Mouse (Mus musculus) T-helper 2 cell (primary cell): ENCODE measurements around the gene Zdhhc16.
"Not testable (repeated sequence)": the region's sequence is repeated elsewhere in the genome, so short reads cannot be mapped to it uniquely, and the experiment has no call there.

ENCODE experiments used
- in situ Hi-C: fragments of 300-600 bp; cut with MboI, MseI; formaldehyde crosslinking; loops from one replicate; pipeline ENCODE4 v1.15.1; 2025; ENCODE audit warnings: high pct_unique_total_duplicates

The Zdhhc16 gene

DNA sequence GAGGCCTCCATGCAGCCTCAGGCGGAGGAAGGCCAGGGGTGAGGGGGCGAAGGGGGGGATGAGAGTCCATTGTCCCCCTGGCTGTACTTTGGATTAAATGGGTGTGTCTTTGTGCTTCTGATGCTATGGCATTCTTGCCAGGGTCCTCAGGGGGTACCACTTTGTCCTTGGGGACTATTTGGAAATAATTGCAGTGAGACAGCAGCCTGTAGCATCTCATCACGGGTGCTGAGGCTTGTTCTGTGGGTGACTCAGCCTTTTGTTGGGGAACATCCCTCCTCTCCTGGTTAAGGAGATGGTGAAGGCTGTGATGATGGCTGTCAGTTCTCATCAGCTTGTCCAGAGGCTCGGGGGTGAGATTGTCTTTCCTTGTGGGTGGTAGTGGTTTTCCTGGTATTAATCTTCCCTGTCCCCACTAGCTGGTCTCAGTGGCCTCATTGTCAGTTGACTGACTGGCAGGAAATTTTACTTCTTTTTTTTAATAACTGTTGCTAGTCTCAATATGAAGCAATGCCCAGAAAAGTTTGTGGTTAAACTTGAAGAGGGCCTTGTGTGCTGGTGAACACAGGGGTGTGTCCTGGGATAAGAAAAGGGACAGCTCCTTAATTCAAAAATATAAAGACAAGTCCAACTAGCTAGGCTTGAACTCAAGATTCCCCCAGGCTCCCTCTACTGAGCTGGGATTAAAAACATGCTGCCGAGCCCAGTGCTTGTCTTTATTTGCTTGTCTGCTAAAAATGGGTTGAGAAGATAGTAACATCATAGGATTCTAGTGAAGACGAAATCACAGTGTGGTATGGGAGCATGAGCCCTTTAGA is 19.3 kb upstream of the Zdhhc16 start:
- in situ Hi-C loops, result no loop called here

DNA sequence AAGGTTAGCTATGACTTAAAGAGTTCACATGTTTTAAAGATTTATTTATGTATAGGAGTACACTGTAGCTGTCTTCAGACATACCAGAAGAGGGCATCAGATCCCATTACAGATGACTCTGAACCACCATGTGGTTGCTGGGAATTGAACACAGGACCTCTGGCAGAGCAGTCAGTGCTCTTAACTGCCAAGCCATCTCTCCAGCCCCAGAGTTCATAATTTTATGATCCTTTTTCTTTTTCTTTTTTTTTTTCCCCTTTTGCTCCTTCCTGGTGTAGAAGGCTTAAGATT is 18.7 kb upstream of the Zdhhc16 start:
- in situ Hi-C loops, result not testable (repeated sequence)

GRCm38 (mm10) chr19:41915294-41915693 is 18.0 kb upstream of the Zdhhc16 start:
- in situ Hi-C loops, result no loop called here

GRCm38 (mm10) chr19:41916853-41917252 is 16.4 kb upstream of the Zdhhc16 start:
- in situ Hi-C loops, result no loop called here

DNA sequence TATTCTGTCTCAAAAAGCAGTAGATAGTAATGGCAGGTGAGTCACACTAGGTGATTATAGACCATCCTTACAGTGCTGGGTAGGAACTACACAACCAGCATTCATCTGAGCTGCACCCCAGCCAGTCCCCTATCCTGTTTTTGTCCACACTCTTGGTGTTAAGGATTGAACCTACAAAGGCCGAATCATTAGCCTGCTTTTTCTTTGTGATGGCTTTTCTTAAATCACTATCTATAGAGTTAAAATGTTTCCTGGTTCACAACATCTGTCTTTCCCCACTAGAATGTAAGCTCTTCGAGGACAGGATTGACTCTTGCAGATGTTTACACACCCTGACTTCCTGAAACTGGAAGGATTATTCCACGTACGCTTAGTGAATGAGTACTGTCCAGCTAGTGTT is 13.8 kb upstream of the Zdhhc16 start:
- in situ Hi-C loops, result no loop called here

GRCm38 (mm10) chr19:41920412-41921067 is 12.7 kb upstream of the Zdhhc16 start:
- in situ Hi-C loops, result no loop called here

DNA sequence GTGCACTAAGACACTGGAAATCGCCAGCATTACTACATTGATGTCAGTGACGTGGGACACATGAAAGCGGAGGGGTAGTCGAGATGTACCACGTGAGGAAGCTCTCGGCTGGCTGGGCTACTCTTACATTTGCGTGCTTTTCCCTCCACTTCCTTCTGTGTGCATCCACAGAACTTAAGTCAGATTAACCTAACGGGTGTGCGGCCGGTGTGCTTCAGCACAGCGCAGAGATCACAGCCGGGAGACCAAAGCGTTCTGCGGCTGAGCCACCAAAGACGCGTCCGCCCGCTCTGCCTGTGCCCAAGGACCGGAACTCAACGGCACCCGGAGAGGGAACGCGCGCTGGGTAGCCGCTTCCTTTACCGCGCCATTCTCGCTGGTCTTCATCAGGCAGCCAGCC is 594 bp upstream of the Zdhhc16 start:
- in situ Hi-C loops, result no loop called here

DNA sequence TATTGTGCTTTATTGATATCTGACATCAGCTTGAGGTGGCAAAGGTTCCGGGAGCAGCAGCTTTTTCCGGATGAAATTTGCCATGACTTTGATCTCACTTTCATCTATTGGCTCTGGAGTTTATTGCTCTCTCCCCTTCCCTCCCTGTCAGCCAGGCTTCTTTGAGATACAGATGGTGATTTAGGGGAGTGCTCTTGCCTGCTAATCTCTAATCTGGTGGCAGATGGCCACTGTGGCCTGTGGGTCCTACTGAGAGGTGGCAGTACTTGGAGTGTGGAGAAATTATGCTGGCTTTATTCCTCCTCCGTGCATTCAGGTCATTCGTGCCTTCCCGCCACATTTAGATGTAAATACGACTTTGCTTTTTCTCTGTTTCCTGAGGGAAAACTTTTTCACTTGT is 844 bp downstream of the Zdhhc16 start:
- in situ Hi-C loops, result no loop called here

DNA sequence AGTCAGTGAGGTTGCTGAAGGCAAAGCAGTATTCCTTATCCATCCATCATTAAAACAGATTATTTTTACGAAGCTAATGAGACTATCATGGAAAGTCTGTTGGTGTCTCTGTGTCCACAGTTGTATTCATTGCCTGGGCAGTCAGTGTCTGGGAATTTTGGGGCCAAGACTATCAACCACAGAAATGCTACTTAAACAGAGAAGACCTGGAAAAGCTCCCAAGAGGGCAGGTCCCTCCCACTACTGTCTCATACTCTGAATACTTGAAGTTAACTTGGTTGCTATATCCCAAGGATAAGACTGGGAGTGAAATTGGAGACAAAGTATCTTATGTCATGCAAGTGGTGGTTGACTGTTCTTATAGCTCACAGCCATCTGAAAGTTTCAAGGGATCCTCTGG is 2.6 kb downstream of the Zdhhc16 start:
- in situ Hi-C loops, result loop anchor here (5.0 kb wide), 1 partner anchor 91 kb away; no protein-coding TSS in a partner anchor

GRCm38 (mm10) chr19:41938539-41938938 is 5.3 kb downstream of the Zdhhc16 start:
- in situ Hi-C loops, result loop anchor here (5.0 kb wide), 1 partner anchor 89 kb away; no protein-coding TSS in a partner anchor

DNA sequence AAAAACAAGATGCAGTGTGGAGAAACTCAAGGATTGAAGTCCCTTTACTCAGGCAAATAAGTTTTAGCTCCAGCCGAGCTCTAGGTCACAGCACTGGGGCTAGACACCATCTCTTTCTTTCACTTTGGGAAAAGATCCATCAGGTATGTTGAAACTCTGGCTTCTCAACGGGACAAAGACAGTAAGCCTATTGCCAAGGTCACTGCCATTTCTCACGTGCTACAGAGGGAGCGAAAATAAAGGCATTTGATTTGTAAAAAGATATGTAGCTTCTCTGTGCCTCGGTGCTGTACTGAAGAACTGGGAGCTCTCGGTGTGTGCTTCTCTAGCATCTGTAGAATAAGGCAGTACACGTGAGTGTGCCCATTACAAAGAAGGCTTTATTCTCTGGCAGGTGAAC is 10.6 kb downstream of the Zdhhc16 start:
- in situ Hi-C loops, result no loop called here

- in situ Hi-C loops, result no loop called here
These were observed 19.0 kb downstream of the Zdhhc16 start for GRCm38 (mm10) chr19:41952287-41952686.

- in situ Hi-C loops, result no loop called here
These were observed 20.3 kb downstream of the Zdhhc16 start for GRCm38 (mm10) chr19:41953574-41953973.

GRCm38 (mm10) chr19:41969618-41970017 is 36.3 kb downstream of the Zdhhc16 start:
- in situ Hi-C loops, result no loop called here

DNA sequence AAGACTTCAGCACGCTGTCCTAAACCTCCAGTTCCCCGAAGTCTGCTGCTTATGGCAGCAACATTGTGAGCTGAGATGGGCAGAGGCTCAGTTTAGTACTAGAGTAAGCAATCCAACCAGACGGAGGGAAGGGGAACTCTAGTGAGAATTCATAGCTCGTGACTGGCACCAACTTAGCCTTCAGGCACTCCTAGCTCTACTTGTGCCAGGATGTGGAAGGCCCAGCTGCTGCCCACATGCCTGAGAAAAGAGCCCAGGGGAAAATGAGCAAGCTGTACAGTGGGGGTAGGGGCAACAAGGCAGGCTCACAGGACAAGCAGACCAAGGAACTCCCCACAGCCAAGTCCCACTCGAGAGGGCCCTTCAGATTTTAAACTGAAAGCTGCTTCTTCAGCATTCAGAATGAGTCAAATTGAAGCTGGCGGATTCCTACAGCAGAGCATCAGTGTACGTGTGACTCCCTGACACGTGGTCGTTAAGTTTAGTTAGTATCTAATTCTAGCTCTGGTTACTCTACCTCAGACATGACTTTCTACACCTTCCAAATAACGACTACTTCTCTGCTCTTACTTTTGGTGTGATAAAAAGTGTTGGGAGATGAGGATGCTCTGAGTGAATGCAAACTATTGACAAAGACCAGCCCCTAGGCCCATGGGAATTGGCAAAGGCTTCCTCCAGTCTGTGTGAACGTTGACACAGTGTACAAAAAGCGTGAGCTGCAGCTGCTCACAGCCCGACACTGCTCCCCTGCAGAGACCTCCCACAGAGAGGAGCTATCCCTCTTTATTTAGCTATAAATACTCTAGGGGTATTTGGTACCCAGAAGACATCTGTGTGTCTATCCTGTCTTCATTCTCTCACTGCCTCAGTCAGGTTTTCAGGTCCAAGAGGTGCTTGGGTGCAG is 40.9 kb downstream of the Zdhhc16 start:
- in situ Hi-C loops, result no loop called here

DNA sequence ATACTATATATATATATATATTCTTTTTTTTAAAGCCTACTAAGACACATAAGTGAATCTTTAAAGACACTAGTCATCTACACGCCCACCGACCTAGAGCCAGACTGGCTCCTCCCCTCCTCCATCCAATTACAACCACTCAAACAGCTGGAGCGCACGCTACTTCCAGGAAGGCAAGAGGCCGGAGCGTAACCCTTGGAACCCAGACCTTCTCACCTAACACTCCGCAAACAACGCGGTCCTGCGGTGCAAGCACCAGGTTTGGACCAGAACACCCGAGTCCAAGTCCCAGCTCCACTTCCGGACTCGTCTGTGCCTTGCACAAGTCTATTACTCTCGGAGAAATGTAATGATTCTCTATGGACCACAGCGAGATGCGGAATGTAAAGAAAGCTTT is 47.1 kb downstream of the Zdhhc16 start:
- in situ Hi-C loops, result loop anchor here (25.0 kb wide), 1 partner anchor 1707 kb away; the partner anchor contains the start of gene Entpd7

DNA sequence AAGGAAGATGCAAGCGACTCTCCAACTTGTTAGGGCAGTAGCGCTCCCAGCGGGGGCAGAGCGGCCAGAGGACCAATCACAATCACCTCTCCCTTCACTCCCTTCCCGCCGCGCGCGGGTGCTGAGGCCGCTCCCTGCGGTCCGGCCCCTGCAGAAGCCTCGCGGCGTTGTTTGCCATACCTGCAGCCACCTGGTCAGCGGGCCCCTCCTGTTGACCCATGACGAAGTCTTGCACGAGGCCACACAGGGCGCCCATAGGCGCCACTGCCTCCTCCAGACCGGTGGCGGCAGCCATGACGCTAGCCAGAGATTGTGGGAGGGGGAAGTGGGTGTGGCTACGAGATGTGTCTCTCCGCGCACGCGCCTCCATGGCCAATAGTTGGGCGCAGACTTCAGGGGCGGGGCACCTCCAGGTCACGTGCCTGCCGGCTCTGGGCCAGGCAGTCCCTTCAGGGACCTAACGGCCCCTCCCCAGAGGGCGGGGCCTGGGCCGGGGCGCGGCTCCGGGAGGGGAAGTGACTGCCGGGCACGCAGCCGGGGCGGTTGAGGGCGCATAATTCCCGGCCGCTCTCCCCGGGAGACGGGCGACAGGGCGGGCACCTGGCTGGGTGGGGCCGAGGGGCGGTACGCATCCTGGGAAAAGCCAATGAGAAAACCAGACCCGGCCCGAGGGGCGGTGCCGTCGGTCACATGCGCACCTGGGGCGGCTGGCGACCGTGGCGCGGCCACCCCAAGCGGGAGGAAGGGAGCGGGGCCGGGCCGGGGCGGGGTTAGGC is 47.7 kb downstream of the Zdhhc16 start, which contains the start of gene Mms19:
TSS of gene Mms19 (minus strand) at position 339 of the 776 bp plus-strand sequence.
- in situ Hi-C loops, result loop anchor here (25.0 kb wide), 1 partner anchor 1706 kb away; the partner anchor contains the start of gene Entpd7

DNA sequence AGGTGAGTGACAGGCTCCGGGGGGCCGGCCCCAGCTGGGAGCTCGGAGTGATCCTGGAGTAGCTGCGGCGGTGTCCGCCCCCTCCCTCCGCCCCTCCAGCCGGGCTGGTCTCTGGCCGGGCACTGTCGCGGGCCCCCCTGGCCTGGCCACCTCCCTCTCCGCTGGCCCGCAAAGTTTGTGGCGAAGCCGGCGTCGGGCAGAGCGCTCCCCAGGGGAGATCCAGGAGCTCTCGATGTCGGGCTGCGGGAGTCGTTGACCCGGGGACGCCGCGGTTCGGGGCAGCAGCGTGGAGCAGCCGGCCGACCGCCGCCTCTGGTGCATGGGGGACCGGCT is 48.3 kb downstream of the Zdhhc16 start, which contains the start of gene Ubtd1:
TSS of gene Ubtd1 (plus strand) at position 169 of the 333 bp plus-strand sequence.
- in situ Hi-C loops, result loop anchor here (25.0 kb wide), 1 partner anchor 1706 kb away; the partner anchor contains the start of gene Entpd7

GRCm38 (mm10) chr19:41981931-41982790 is 48.9 kb downstream of the Zdhhc16 start:
- in situ Hi-C loops, result loop anchor here (25.0 kb wide), 1 partner anchor 1705 kb away; the partner anchor contains the start of gene Entpd7

GRCm38 (mm10) chr19:41982791-41983150 is 49.5 kb downstream of the Zdhhc16 start:
- in situ Hi-C loops, result loop anchor here (25.0 kb wide), 1 partner anchor 1705 kb away; the partner anchor contains the start of gene Entpd7
